Mouse (Mus musculus) urinary bladder, adult 2 months (tissue): ENCODE results near the gene Rmnd1. TPM values are rescaled to one million over a fixed set of nuclear protein-coding genes. Genes with fewer than 3 reads are reported as not detected.

Experiments used
- DNase-seq: peaks from one replicate; pipeline ENCODE4 v3.0.0; 2022; ENCODE audit warnings: low spot score
- polyA plus RNA-seq: library from polyadenylated mRNA; depleted of rRNA; stranded (reverse); fragments of >200 nt; gene quantifications from 2 replicates; pipeline ENCODE4 v1.2.3, GENCODE M21; 2012

Gene Rmnd1
- polyA plus RNA-seq, 1 experiment = 49.1 TPM

DNA sequence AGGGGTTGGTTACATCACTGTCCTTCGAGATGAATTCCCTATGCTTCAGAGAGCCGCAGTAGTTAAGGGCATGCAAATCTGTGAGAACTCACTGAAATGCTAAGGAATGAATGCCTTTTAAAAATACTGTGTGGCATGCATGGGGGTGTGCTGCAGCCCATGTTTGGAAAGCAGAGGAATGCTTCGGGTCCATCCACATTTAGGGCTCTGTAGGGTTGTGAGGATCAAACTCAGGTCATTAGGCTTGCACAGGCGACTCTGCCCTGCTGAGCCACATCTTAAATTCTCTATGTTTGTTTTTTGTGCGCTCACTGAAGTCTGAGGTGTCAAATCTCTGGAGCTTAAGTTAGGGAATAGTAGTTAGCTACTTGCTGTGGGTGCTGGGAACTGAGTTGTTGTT is 41.1 kb downstream of the Rmnd1 start:
- no peak for DNase-seq

- no peak for DNase-seq
These were observed 41.6 kb downstream of the Rmnd1 start for GRCm38 (mm10) chr10:4390550-4390949.

- no peak for DNase-seq
These were observed 42.6 kb downstream of the Rmnd1 start for GRCm38 (mm10) chr10:4389461-4390112.

GRCm38 (mm10) chr10:4389036-4389435 is 43.2 kb downstream of the Rmnd1 start:
- DNase-seq = no peak

- no peak for DNase-seq
These were observed 43.8 kb downstream of the Rmnd1 start for GRCm38 (mm10) chr10:4388384-4388745.

DNA sequence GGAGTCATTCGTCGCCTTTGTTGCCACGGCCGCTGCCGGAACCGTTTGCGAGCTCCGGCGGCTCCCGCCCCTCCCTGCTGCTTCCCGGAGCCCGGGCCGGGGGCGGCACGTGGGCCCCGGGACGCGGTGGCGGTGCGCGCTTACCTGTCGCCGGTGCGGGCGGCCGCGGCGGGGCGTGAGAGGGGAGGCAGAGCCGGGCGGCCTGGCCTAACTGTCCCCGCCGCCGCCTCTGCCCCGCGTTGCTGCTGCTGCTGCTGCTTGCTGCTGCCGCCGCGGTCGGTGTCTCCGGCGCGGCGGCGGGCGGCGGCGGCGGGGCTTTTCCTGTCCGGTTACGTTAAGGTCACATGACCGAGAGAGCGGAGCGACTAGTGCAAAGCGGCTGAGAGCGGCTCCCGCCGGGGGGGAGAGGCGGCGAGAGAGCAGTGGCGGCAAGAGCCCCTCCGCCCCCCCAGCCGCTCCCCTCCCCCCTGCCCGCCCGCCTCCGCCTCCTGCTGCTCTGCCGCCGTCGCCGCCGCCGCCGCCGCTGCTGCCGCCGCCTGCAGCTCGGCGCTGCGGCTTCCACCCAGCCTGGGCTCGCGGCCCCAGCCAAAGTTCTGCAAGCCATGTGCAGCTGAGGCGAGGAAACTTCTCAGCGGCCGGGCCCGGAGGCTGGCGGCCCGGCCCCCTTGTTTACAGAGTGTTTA is 44.3 kb downstream of the Rmnd1 start, which contains the start of gene Zbtb2:
TSS of gene Zbtb2 (minus strand) at position 408 of the 683 bp plus-strand sequence.
- DNase-seq = peak; percentile 67

DNA sequence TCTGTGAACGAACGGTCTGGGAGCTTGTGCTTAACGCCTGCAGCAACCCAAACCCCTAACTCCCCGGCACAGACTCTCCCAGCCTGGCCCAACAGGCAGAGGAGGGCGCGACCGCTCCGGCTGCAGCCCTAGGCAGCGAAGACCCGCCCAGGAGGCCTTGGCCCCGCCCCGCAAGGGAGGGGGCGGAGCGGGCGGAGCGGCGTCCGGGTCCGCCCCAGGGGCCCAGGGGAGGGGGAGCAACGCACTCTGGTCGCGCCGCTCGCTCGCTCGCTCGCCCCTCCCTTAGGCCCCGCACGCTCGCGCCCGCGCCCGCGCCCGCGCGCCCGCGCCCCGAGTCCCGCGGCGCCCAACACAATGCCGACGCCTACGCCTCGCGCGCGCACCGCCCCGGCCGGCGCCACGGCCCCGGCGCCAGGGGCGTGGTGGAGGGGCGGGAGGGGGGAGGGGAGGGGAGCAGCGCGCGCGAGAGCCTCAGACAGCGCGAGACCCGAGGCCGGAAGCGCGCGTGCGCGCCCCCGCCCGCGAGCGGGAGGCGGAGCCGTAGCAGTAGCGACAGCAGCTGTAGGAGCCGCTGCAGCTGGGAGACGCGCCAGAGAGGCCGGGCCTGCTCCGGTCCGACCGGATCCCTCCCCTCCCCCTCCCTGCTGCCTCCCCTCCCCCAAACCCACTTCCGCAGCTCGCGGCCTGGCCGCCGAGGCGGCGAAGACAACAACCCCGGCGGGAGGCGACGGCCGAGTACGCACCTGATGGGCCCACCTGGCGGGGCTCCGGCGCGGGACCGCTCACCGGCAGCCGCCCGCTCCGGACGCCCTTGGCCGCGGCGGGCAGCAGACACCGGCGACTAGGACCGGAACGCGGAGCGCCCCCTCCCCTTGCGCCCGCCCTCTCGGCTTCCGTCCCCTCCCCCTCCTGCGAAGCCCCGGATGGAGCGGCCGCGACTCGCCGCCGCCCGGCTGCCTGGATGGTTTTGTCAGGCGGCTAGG is 45.3 kb downstream of the Rmnd1 start:
- peak; percentile 94 for DNase-seq

GRCm38 (mm10) chr10:4384244-4384643 is 47.9 kb downstream of the Rmnd1 start:
- no peak for DNase-seq

GRCm38 (mm10) chr10:4380748-4381147 is 51.4 kb downstream of the Rmnd1 start:
- DNase-seq = no peak

DNA sequence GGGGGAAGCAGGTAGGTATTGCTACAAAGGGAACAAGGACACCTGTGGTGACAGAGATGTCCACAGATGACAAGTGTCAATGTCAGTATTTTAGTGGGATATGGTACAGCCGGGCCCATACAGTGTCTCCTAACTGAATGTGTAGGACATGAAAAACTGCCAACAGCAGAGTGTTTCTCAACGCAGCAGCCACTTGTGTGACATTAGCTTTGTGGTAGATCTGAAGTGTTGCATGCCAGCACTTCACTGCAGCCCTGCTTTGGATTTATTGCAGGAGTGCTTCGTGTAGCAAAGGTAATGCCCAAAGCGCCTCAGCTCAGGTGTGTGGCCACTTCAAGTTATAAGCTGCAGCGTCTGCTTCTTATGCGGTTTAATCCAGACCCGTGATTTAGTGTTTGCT is 55.3 kb downstream of the Rmnd1 start:
- no peak for DNase-seq

- no peak for DNase-seq
These were observed 55.7 kb downstream of the Rmnd1 start for GRCm38 (mm10) chr10:4376461-4376860.

DNA sequence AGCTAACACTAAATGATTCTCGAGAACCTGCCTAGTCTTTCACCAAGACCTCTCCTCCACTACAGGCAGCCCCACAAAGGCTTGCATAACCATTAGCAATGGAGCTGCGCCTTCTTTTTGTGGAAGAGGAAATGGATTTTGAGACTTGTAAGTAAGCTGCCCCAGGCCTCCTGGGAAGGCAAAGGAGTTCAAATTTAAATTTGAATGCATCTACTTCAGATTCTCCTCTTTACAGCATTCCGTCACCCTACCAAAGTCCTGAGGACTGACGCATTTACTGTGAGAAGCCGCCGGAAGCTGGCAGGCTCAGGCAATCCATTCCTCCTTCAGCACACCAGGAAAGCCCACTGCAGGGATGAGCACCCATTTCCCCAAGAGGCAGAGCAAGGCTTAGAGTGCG is 56.9 kb downstream of the Rmnd1 start:
- DNase-seq = no peak

- no peak for DNase-seq
These were observed 57.5 kb downstream of the Rmnd1 start for GRCm38 (mm10) chr10:4374734-4375133.

GRCm38 (mm10) chr10:4374239-4374638 is 57.9 kb downstream of the Rmnd1 start:
- no peak for DNase-seq

GRCm38 (mm10) chr10:4373558-4373957 is 58.6 kb downstream of the Rmnd1 start:
- no peak for DNase-seq

DNA sequence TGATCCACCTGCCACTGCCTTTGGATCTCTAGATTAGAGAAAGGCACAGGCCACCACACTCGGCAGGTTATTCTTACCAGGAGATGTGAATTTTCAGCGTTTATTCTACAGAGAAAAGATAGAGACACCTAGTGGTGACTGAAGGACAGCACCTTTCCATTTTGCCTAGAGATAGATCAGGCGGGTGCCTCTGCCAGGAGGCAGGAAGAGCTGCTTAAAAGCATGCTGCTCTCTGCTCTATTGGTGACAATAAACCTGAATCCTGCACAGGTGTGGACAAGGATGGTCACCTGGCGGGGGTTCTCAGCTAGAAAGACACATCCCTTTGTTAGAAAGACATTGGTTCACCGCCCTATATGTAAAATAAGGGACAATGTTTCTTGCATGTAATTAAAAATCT is 60.2 kb downstream of the Rmnd1 start:
- no peak for DNase-seq

DNA sequence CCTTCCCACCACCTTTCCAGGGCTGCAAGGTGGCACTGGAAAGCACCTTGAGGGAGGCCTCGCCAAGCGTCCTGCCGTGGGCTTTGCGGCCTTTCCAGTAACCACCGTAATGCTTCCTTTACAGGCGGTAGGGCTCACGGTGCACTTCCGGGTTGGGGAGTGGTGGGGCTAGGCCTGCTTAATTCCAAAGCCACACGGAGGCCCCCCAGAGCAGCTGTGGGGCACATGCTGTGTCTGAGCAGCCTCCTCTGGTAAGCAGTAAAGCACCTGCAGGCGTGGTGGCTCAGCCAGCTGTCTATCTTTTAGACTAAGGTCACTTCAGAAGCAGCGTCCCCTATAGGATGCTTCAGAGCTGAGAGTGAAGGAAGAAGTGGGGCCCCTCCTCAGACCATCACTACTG is 62.1 kb downstream of the Rmnd1 start:
- DNase-seq = no peak

GRCm38 (mm10) chr10:4364618-4365017 is 67.6 kb downstream of the Rmnd1 start:
- DNase-seq = no peak

GRCm38 (mm10) chr10:4357435-4357834 is 74.8 kb downstream of the Rmnd1 start:
- DNase-seq = no peak

DNA sequence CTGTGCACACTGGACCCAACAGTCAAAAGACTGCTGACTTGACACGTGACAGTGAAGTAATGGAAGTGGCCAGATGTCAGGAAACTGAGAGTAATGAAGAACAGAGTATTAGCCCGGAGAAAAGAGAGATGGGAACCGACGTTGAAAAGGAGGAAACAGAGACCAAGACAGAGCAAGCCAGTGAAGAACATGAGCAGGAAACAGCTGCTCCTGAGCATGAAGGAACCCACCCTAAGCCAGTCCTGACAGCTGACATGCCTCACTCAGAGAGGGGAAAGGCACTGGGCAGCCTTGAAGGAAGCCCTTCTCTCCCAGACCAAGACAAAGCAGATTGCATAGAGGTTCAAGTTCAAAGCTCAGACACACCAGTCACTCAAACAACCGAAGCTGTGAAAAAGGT is 75.5 kb downstream of the Rmnd1 start:
- DNase-seq = no peak

- DNase-seq = no peak
These were observed 76.2 kb downstream of the Rmnd1 start for GRCm38 (mm10) chr10:4355882-4356451.
